Mouse (Mus musculus): ENCODE results near the gene Lmo1.
A peak's percentile ranks its signal among the peaks of the same experiment; 100 is the strongest.
"Not testable (repeated sequence)": the region's sequence is repeated elsewhere in the genome, so short reads cannot be mapped to it uniquely, and the experiment has no call there.

The Lmo1 gene

GRCm38 (mm10) chr7:109174337-109174948, 564 bp downstream of the Lmo1 start:
- DNase-seq: no peak

- DNase-seq: no peak
Observed at GRCm38 (mm10) chr7:109171874-109172273, 3.1 kb downstream of the Lmo1 start.

GRCm38 (mm10) chr7:109170441-109170820, 4.6 kb downstream of the Lmo1 start:
- peak; percentile 57 for DNase-seq

- no peak for DNase-seq
Observed at GRCm38 (mm10) chr7:109169505-109170440, 5.2 kb downstream of the Lmo1 start.

GRCm38 (mm10) chr7:109168716-109169115, 6.3 kb downstream of the Lmo1 start:
- DNase-seq: no peak

- DNase-seq: no peak
Observed at GRCm38 (mm10) chr7:109165931-109166585, 8.9 kb downstream of the Lmo1 start.

- DNase-seq: no peak
Observed at GRCm38 (mm10) chr7:109154331-109154730, 20.7 kb downstream of the Lmo1 start.

- DNase-seq: no peak
Observed at GRCm38 (mm10) chr7:109153538-109153937, 21.5 kb downstream of the Lmo1 start.

GRCm38 (mm10) chr7:109151088-109151487, 23.9 kb downstream of the Lmo1 start:
- no peak for DNase-seq

- DNase-seq: no peak
Observed at GRCm38 (mm10) chr7:109145211-109145610, 29.8 kb downstream of the Lmo1 start.

- DNase-seq: no peak
Observed at GRCm38 (mm10) chr7:109144705-109145104, 30.3 kb downstream of the Lmo1 start.

- no peak for DNase-seq
Observed at GRCm38 (mm10) chr7:109142564-109142963, 32.4 kb downstream of the Lmo1 start.

- DNase-seq: no peak
Observed at GRCm38 (mm10) chr7:109141753-109142152, 33.3 kb downstream of the Lmo1 start.

GRCm38 (mm10) chr7:109141054-109141453, 34.0 kb downstream of the Lmo1 start:
- no peak for DNase-seq

- peak; percentile 71 for DNase-seq
Observed at GRCm38 (mm10) chr7:109139405-109139804, 35.6 kb downstream of the Lmo1 start.

- no peak for DNase-seq
Observed at GRCm38 (mm10) chr7:109137441-109137840, 37.6 kb downstream of the Lmo1 start.

GRCm38 (mm10) chr7:109131565-109131964, 43.4 kb downstream of the Lmo1 start:
- no peak for DNase-seq

- no peak for DNase-seq
Observed at GRCm38 (mm10) chr7:109129946-109130686, 44.9 kb downstream of the Lmo1 start.

GRCm38 (mm10) chr7:109129442-109129841, 45.6 kb downstream of the Lmo1 start:
- no peak for DNase-seq

- no peak for DNase-seq
Observed at GRCm38 (mm10) chr7:109115929-109116328, 59.1 kb downstream of the Lmo1 start.

GRCm38 (mm10) chr7:109115488-109115887, 59.5 kb downstream of the Lmo1 start:
- not testable (repeated sequence) for DNase-seq

- no peak for DNase-seq
Observed at GRCm38 (mm10) chr7:109114950-109115349, 60.1 kb downstream of the Lmo1 start.

- no peak for DNase-seq
Observed at GRCm38 (mm10) chr7:109111000-109111399, 64.0 kb downstream of the Lmo1 start.
